Mouse (Mus musculus): ENCODE measurements around the gene Rb1. TPM values are rescaled to one million over a fixed set of nuclear protein-coding genes. Genes with fewer than 3 reads are reported as not detected.

Gene Rb1
- polyA plus RNA-seq, 1 experiment from 2014 or later = 25.9 TPM

GRCm38 (mm10) chr14:73354700-73355099 is 29.1 kb upstream of the Rb1 start:
- Histone ChIP-seq H3K9me3 (replicated peaks) (0 out of 2 replicates have a peak, but pooled peaks cover 2% of the 10 kb centered on the region), H3K27ac (replicated peaks) (no peak overlapping the region), H3K4me1 (no peaks in the 10 kb centered on the region), H3K36me3 (peaks cover 23% of the 10 kb centered on the region), H3K27me3 (ENCODE audit: low read depth, poor library complexity, severe bottlenecking) (no peaks in the 10 kb centered on the region), H3K4me3 (no peak overlapping the region)
- WGBS = 89% methylated on average over 8 of the region's 8 CpGs
- DNase-seq (ENCODE audit: low spot score) = no peak

GRCm38 (mm10) chr14:73351118-73351517 is 25.5 kb upstream of the Rb1 start:
- 92% methylated on average over 5 of the region's 5 CpGs for WGBS
- Histone ChIP-seq H3K36me3 (no peaks in the 10 kb centered on the region; the same call in 1 of the 2 replicates), H3K9me3 (replicated peaks) (no peaks in the 10 kb centered on the region), H3K27ac (replicated peaks) (no peak overlapping the region), H3K4me3 (no peak overlapping the region), H3K4me1 (peaks cover 6% of the 10 kb centered on the region; the same call in 1 of the 2 replicates), H3K27me3 (ENCODE audit: low read depth, poor library complexity, severe bottlenecking) (no peaks in the 10 kb centered on the region)
- DNase-seq (ENCODE audit: low spot score) = no peak

- WGBS = 59% methylated on average over 1 of the region's 1 CpGs
- H3K27me3 ChIP-seq (ENCODE audit: low read depth, poor library complexity, severe bottlenecking) = no peaks in the 10 kb centered on the region
- peaks cover 6% of the 10 kb centered on the region; the same call in 1 of the 2 replicates for H3K4me1 ChIP-seq
- no peaks in the 10 kb centered on the region for H3K36me3 ChIP-seq
- H3K9me3 ChIP-seq (replicated peaks) = no peaks in the 10 kb centered on the region
- H3K27ac ChIP-seq (replicated peaks) = no peak overlapping the region
- no peak overlapping the region for H3K4me3 ChIP-seq
- DNase-seq (ENCODE audit: low spot score) = no peak
Observed at GRCm38 (mm10) chr14:73350029-73350428, 24.4 kb upstream of the Rb1 start.

- peaks cover 6% of the 10 kb centered on the region; the same call in 1 of the 2 replicates for H3K4me1 ChIP-seq
- DNase-seq (ENCODE audit: low spot score) = no peak
- no peak overlapping the region for H3K4me3 ChIP-seq
- no peaks in the 10 kb centered on the region for H3K9me3 ChIP-seq (replicated peaks)
- no peaks in the 10 kb centered on the region for H3K27me3 ChIP-seq (ENCODE audit: low read depth, poor library complexity, severe bottlenecking)
- H3K36me3 ChIP-seq = no peaks in the 10 kb centered on the region
- WGBS = 66% methylated on average over 7 of the region's 7 CpGs
- 0 out of 2 replicates have a peak overlapping the region, but pooled peaks have one; percentile 9 for H3K27ac ChIP-seq (replicated peaks)
Observed at GRCm38 (mm10) chr14:73349061-73349670, 23.5 kb upstream of the Rb1 start.

DNA sequence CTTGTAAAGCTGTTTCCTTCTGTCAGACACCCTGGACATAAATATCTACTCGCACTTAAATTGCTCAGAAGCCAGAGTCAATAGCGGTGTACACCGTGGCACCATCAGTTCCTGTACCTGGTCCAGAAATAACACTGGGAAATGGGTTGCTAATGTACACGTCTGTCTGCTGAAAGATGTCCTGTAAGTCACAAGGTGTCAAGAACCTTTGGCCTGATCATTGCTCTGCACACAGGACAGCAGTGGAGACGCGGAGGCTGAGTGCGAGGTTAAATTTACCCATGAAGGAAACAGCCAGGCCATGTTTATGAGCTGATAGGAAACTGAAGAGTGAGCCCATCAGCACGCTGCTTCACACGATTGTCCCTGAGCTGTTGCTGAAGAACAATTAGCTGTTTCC is 21.7 kb upstream of the Rb1 start:
- Histone ChIP-seq H3K4me1 (peaks cover 6% of the 10 kb centered on the region; the same call in 1 of the 2 replicates), H3K9me3 (replicated peaks) (no peaks in the 10 kb centered on the region), H3K4me3 (no peak overlapping the region), H3K27me3 (ENCODE audit: low read depth, poor library complexity, severe bottlenecking) (no peaks in the 10 kb centered on the region), H3K27ac (replicated peaks) (no peak overlapping the region), H3K36me3 (no peaks in the 10 kb centered on the region)
- 93% methylated on average over 9 of the region's 9 CpGs for WGBS
- no peak for DNase-seq (ENCODE audit: low spot score)

DNA sequence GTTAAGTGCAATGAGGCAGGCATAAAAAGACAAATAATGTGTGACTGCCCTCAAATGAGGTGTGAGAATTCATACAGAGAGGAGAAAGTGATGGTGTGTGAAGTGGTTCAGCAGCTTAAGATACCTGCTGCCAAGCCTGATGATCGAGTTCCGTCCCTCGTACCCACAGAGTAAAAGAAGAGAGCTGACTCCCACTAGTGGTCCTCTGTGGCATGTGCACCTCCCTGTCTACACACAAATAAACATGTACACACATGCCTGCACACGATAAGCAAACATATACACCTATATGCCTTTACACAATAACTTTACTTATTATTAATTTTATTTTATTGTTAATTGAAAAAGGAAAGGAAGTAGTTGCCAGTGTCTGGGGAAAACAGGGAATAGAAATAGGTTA is 20.0 kb upstream of the Rb1 start:
- Histone ChIP-seq H3K36me3 (no peaks in the 10 kb centered on the region), H3K27ac (replicated peaks) (no peak overlapping the region), H3K4me3 (no peak overlapping the region), H3K27me3 (ENCODE audit: low read depth, poor library complexity, severe bottlenecking) (no peaks in the 10 kb centered on the region), H3K4me1 (peaks cover 6% of the 10 kb centered on the region; the same call in 1 of the 2 replicates), H3K9me3 (replicated peaks) (no peaks in the 10 kb centered on the region)
- 92% methylated on average over 4 of the region's 4 CpGs for WGBS
- DNase-seq (ENCODE audit: low spot score) = no peak

- Histone ChIP-seq H3K27me3 (ENCODE audit: low read depth, poor library complexity, severe bottlenecking) (no peaks in the 10 kb centered on the region), H3K4me1 (peaks cover 4% of the 10 kb centered on the region), H3K36me3 (no peaks in the 10 kb centered on the region), H3K27ac (replicated peaks) (no peak overlapping the region), H3K9me3 (replicated peaks) (no peaks in the 10 kb centered on the region), H3K4me3 (no peak overlapping the region)
- 70% methylated on average over 6 of the region's 6 CpGs for WGBS
- DNase-seq (ENCODE audit: low spot score) = no peak
Observed at GRCm38 (mm10) chr14:73340051-73340755, 14.6 kb upstream of the Rb1 start.

GRCm38 (mm10) chr14:73339615-73340014 is 14.0 kb upstream of the Rb1 start:
- Histone ChIP-seq H3K27ac (replicated peaks) (no peak overlapping the region), H3K9me3 (replicated peaks) (no peaks in the 10 kb centered on the region), H3K4me3 (no peak overlapping the region), H3K36me3 (no peaks in the 10 kb centered on the region), H3K4me1 (peaks cover 7% of the 10 kb centered on the region), H3K27me3 (ENCODE audit: low read depth, poor library complexity, severe bottlenecking) (no peaks in the 10 kb centered on the region)
- no peak for DNase-seq (ENCODE audit: low spot score)
- WGBS = 85% methylated on average over 3 of the region's 3 CpGs

GRCm38 (mm10) chr14:73336316-73337080 is 10.9 kb upstream of the Rb1 start:
- Histone ChIP-seq H3K27ac (replicated peaks) (no peak overlapping the region), H3K9me3 (replicated peaks) (no peaks in the 10 kb centered on the region), H3K4me3 (no peak overlapping the region), H3K27me3 (ENCODE audit: low read depth, poor library complexity, severe bottlenecking) (no peaks in the 10 kb centered on the region), H3K36me3 (no peaks in the 10 kb centered on the region), H3K4me1 (peaks cover 7% of the 10 kb centered on the region)
- DNase-seq (ENCODE audit: low spot score) = no peak
- 87% methylated on average over 6 of the region's 6 CpGs for WGBS

- no peak overlapping the region for H3K4me3 ChIP-seq
- no peaks in the 10 kb centered on the region for H3K27me3 ChIP-seq (ENCODE audit: low read depth, poor library complexity, severe bottlenecking)
- DNase-seq (ENCODE audit: low spot score) = no peak
- WGBS = 85% methylated on average over 22 of the region's 22 CpGs
- H3K4me1 ChIP-seq = peaks cover 7% of the 10 kb centered on the region
- H3K9me3 ChIP-seq (replicated peaks) = no peaks in the 10 kb centered on the region
- no peak overlapping the region for H3K27ac ChIP-seq (replicated peaks)
- no peaks in the 10 kb centered on the region for H3K36me3 ChIP-seq
Observed at GRCm38 (mm10) chr14:73334926-73335805, 9.5 kb upstream of the Rb1 start.

- H3K36me3 ChIP-seq = no peaks in the 10 kb centered on the region
- WGBS = 93% methylated on average over 3 of the region's 3 CpGs
- no peaks in the 10 kb centered on the region for H3K9me3 ChIP-seq (replicated peaks)
- H3K27ac ChIP-seq (replicated peaks) = no peak overlapping the region
- no peak for DNase-seq (ENCODE audit: low spot score)
- H3K27me3 ChIP-seq (ENCODE audit: low read depth, poor library complexity, severe bottlenecking) = no peaks in the 10 kb centered on the region
- no peak overlapping the region for H3K4me3 ChIP-seq
- peaks cover 7% of the 10 kb centered on the region for H3K4me1 ChIP-seq
Observed at GRCm38 (mm10) chr14:73333880-73334279, 8.3 kb upstream of the Rb1 start.

- WGBS = 94% methylated on average over 4 of the region's 4 CpGs
- DNase-seq (ENCODE audit: low spot score) = no peak
- Histone ChIP-seq H3K4me3 (no peak overlapping the region), H3K9me3 (replicated peaks) (no peaks in the 10 kb centered on the region), H3K36me3 (no peaks in the 10 kb centered on the region), H3K27ac (replicated peaks) (no peak overlapping the region), H3K27me3 (ENCODE audit: low read depth, poor library complexity, severe bottlenecking) (no peaks in the 10 kb centered on the region), H3K4me1 (peaks cover 15% of the 10 kb centered on the region)
Observed at GRCm38 (mm10) chr14:73331386-73331785, 5.8 kb upstream of the Rb1 start.
